Mouse (Mus musculus) myocyte (in vitro differentiated cells): ENCODE results near the gene Laptm5.

Experiments
- CEBPB ChIP-seq: IDR thresholded peaks from 2 replicates; pipeline ENCODE4 v1.6.1; 2011; ENCODE audit warnings: mild to moderate bottlenecking, moderate library complexity; ENCODE audit not compliant: poor library complexity, insufficient read depth, severe bottlenecking
- E2F4 ChIP-seq: IDR thresholded peaks from one replicate; pipeline ENCODE4 v1.6.1; 2011; ENCODE audit warnings: mild to moderate bottlenecking, control low read depth, moderate library complexity; ENCODE audit not compliant: insufficient read depth
- POLR2A ChIP-seq: IDR thresholded peaks from one replicate; pipeline ENCODE4 v1.6.1; 2011; ENCODE audit warnings: low read depth, mild to moderate bottlenecking, control low read depth, moderate library complexity; ENCODE audit not compliant: insufficient read length
- POLR2AphosphoS2 ChIP-seq: IDR thresholded peaks from one replicate; pipeline ENCODE4 v1.6.1; 2011; ENCODE audit warnings: low read depth, control low read depth; ENCODE audit not compliant: insufficient read length
- TCF12 ChIP-seq: IDR thresholded peaks from one replicate; pipeline ENCODE4 v1.6.1; 2011; ENCODE audit warnings: mild to moderate bottlenecking, control low read depth; ENCODE audit not compliant: poor library complexity, insufficient read depth, severe bottlenecking

GRCm38 (mm10) chr4:130876016-130876726 lies 36.8 kb upstream of the Laptm5 start:
- TF ChIP-seq POLR2AphosphoS2 (no peak), POLR2A (no peak), CEBPB (no peak), TCF12 (no peak), E2F4 (no peak)
